Mouse (Mus musculus): ENCODE measurements at regions not wholly inside any gene's neighbourhood (a gene's known extent, or its start where the extent isn't known, plus 50 kb on each side); places are given as distances from the start of the nearest gene placed in this dataset.
"Not testable (repeated sequence)": the region's sequence is repeated elsewhere in the genome, so short reads cannot be mapped to it uniquely, and the experiment has no call there.

GRCm38 (mm10) chr16:65629186-65629585, 66.7 kb upstream of the Chmp2b start:
- peak; percentile 56 for DNase-seq

- DNase-seq = no peak
Observed at GRCm38 (mm10) chr16:65631680-65632079, 69.2 kb upstream of the Chmp2b start.

- not testable (repeated sequence) for DNase-seq
Observed at GRCm38 (mm10) chr16:65646741-65647140, 84.2 kb upstream of the Chmp2b start.

GRCm38 (mm10) chr16:65649061-65649460, 86.5 kb upstream of the Chmp2b start:
- no peak for DNase-seq

- DNase-seq = no peak
Observed at GRCm38 (mm10) chr16:65655490-65655889, 93.0 kb upstream of the Chmp2b start.

- DNase-seq = no peak
Observed at GRCm38 (mm10) chr16:65657829-65658228, 95.3 kb upstream of the Chmp2b start.

GRCm38 (mm10) chr16:65664787-65665186, 102.3 kb upstream of the Chmp2b start:
- peak; percentile 31 for DNase-seq

GRCm38 (mm10) chr16:65672116-65672515, 109.6 kb upstream of the Chmp2b start:
- no peak for DNase-seq

GRCm38 (mm10) chr16:65683089-65683488, 120.6 kb upstream of the Chmp2b start:
- DNase-seq = no peak

- no peak for DNase-seq
Observed at GRCm38 (mm10) chr16:65683703-65684320, 121.3 kb upstream of the Chmp2b start.

GRCm38 (mm10) chr16:65693626-65694025, 121.4 kb upstream of the Vgll3 start:
- DNase-seq = no peak

GRCm38 (mm10) chr16:65715631-65716030, 99.4 kb upstream of the Vgll3 start:
- no peak for DNase-seq

- no peak for DNase-seq
Observed at GRCm38 (mm10) chr16:65718791-65719472, 96.1 kb upstream of the Vgll3 start.

- no peak for DNase-seq
Observed at GRCm38 (mm10) chr16:65720953-65721352, 94.1 kb upstream of the Vgll3 start.

- DNase-seq = no peak
Observed at GRCm38 (mm10) chr16:65725559-65726269, 89.3 kb upstream of the Vgll3 start.

GRCm38 (mm10) chr16:65726289-65726688, 88.8 kb upstream of the Vgll3 start:
- no peak for DNase-seq

- DNase-seq = no peak
Observed at GRCm38 (mm10) chr16:65729322-65729721, 85.7 kb upstream of the Vgll3 start.

GRCm38 (mm10) chr16:65739652-65740051, 75.4 kb upstream of the Vgll3 start:
- no peak for DNase-seq

- no peak for DNase-seq
Observed at GRCm38 (mm10) chr16:65742951-65743350, 72.1 kb upstream of the Vgll3 start.

GRCm38 (mm10) chr16:65755667-65756066, 59.4 kb upstream of the Vgll3 start:
- no peak for DNase-seq
